In the genomic region with DNA sequence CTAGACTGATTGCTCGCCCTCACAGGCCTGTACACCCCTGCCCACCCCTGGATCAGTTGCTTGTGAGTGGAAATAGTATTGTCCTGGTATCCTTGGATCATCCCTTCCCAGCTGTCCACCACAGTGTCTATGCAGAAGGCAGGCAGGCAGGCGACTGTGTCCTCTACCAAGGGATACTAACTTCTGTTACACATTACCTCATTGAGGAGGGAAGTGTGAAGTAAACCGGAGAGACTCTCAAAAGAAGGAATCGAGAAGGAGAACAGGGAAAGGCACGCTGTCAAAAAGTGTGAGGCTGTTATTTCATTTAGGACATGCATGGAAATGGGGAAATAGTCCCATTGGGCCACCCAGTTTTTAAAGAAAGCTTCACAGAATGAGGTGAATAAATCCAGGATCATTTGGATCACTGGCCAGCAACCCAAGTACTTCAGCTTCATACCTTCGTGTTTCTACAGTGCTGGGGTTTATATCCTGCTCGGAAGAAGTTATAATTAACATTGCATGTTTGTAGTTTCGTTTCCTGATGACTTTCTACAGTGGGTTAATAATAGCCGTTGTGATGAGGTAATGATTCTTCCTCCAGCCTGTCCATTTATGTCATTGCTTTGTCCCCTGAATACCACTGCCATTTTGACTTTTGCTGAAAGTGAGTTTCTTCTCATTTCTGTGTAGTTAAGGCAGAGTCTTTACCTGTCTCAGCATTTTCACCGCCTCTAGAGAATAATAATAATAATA, we compare ENCODE assay signal across 13 mouse cellular contexts.
A peak's percentile ranks its signal among the peaks of the same experiment; 100 is the strongest.
DNase-seq lines count a peak whose midpoint lies in the region; ATAC-seq and TF ChIP-seq lines count a peak whose summit lies in the region.
"Had no signal": no experiment of that assay in that cellular context is flagged by ENCODE, and none has a peak within 500 bp of the region (broad histone marks: within the 10 kb centered on the region; RNA-seq: fewer than 3 reads in every experiment).

No protein-coding gene starts in this region.

- H3K9ac ChIP-seq in heart, embryonic 12.5 days, result no peak overlapping the region
- no peak overlapping the region for H3K9ac ChIP-seq in lung, postnatal 0 days (replicated peaks; ENCODE audit: low read depth)
- no peak overlapping the region for H3K9ac ChIP-seq in heart, postnatal 0 days (replicated peaks; ENCODE audit: low read depth, low read length)
- no peak overlapping the region for H3K9ac ChIP-seq in hindbrain, embryonic 11.5 days (ENCODE audit: low read depth, low read length)
- H3K9ac ChIP-seq: hindbrain, embryonic 12.5 days; liver, embryonic 14.5 days had no signal

- TF ChIP-seq POLR2A in lung, adult 2 months (IDR thresholded peaks at IDR 0.05; ENCODE audit: borderline replicate concordance, extremely low read depth, low read depth, low read length), result no peak

- 68% methylated on average over 10 of the region's 10 CpGs for WGBS in heart, embryonic 12.5 days
- 56% methylated on average over 10 of the region's 10 CpGs for whole genome bisulfite sequencing in lung, postnatal 0 days
- whole genome bisulfite sequencing in lung, adult 2 months, result 36% methylated on average over 10 of the region's 10 CpGs
- WGBS in heart, postnatal 0 days, result 46% methylated on average over 10 of the region's 10 CpGs
- WGBS in hindbrain, embryonic 11.5 days, result 87% methylated on average over 10 of the region's 10 CpGs

- no peak for TF ChIP-seq EP300 in lung, postnatal 0 days (IDR thresholded peaks at IDR 0.05)
- TF ChIP-seq EP300 in heart, postnatal 0 days (IDR thresholded peaks at IDR 0.05; ENCODE audit: low read depth), result no peak

- peak; percentile 33 for DNase-seq in heart, adult 8-10 months (ENCODE audit: low spot score)
- peak; percentile 31 for DNase-seq in lung, postnatal 0 days (ENCODE audit: low spot score)
- DNase-seq in lung, adult 2 months, result no peak
- peak; percentile 63 for DNase-seq in heart, postnatal 0 days (ENCODE audit: low spot score)
- DNase-seq in left cerebral cortex, postnatal 14 days (ENCODE audit: low spot score in 2 of 2), result no peak
- no peak for DNase-seq in hindbrain, embryonic 11.5 days (ENCODE audit: low spot score)
- DNase-seq: right cerebral cortex, postnatal 14 days; thymus, postnatal 25 days had no signal

- H3K4me1 ChIP-seq in heart, embryonic 12.5 days (replicated peaks), result peaks cover 10% of the 10 kb centered on the region; the same call in 1 of the 2 replicates
- no peaks in the 10 kb centered on the region for H3K4me1 ChIP-seq in lung, postnatal 0 days (ENCODE audit: insufficient read depth, low read depth, low read length)
- H3K4me1 ChIP-seq in lung, adult 2 months (ENCODE audit: control insufficient read depth, insufficient read depth, low read length), result peaks cover 2% of the 10 kb centered on the region; the same call in 1 of the 2 replicates
- H3K4me1 ChIP-seq in heart, postnatal 0 days (ENCODE audit: control insufficient read depth, insufficient read depth), result peaks cover 15% of the 10 kb centered on the region; the same call in 1 of the 2 replicates
- H3K4me1 ChIP-seq in hindbrain, embryonic 11.5 days (replicated peaks; ENCODE audit: control insufficient read depth, insufficient read depth, low read length), result no peaks in the 10 kb centered on the region
- H3K4me1 ChIP-seq: hindbrain, embryonic 12.5 days had no signal

- no peak overlapping the region for H3K4me3 ChIP-seq in heart, embryonic 12.5 days
- no peak overlapping the region for H3K4me3 ChIP-seq in lung, postnatal 0 days (ENCODE audit: low read depth, low read length)
- no peak overlapping the region for H3K4me3 ChIP-seq in lung, adult 2 months (replicated peaks; ENCODE audit: extremely low read depth, low read depth, low read length)
- no peak overlapping the region for H3K4me3 ChIP-seq in heart, postnatal 0 days (ENCODE audit: low read depth, low read length)
- no peak overlapping the region for H3K4me3 ChIP-seq in hindbrain, embryonic 11.5 days (ENCODE audit: low read depth, low read length)
- H3K4me3 ChIP-seq: hindbrain, embryonic 12.5 days had no signal

- no peaks in the 10 kb centered on the region for H3K27me3 ChIP-seq in heart, embryonic 12.5 days (replicated peaks)
- H3K27me3 ChIP-seq in lung, postnatal 0 days (replicated peaks; ENCODE audit: insufficient read depth, low read length), result no peaks in the 10 kb centered on the region
- H3K27me3 ChIP-seq in heart, postnatal 0 days (ENCODE audit: control insufficient read depth, insufficient read depth, low read length), result no peaks in the 10 kb centered on the region
- H3K27me3 ChIP-seq in hindbrain, embryonic 11.5 days (ENCODE audit: control insufficient read depth, insufficient read depth, low read length), result no peaks in the 10 kb centered on the region
- H3K27me3 ChIP-seq: hindbrain, embryonic 12.5 days had no signal

- no peak for ATAC-seq in heart, embryonic 12.5 days (ENCODE audit: insufficient number of reproducible peaks, low FRiP score)
- peak; percentile 71 for ATAC-seq in lung, postnatal 0 days
- peak; percentile 91 for ATAC-seq in heart, postnatal 0 days (ENCODE audit: insufficient read depth, low read depth)
- peak; percentile 89 for ATAC-seq in neutrophil, adult 5-6 weeks (ENCODE audit: extremely low read depth, insufficient number of reproducible peaks, low FRiP score, poor library complexity, severe bottlenecking)
- no peak for ATAC-seq in hindbrain, embryonic 11.5 days (ENCODE audit: low FRiP score)

- TF ChIP-seq CTCF in lung, postnatal 0 days (IDR thresholded peaks at IDR 0.05), result no peak
- TF ChIP-seq CTCF in lung, adult 2 months (IDR thresholded peaks at IDR 0.05; ENCODE audit: insufficient read depth, low read length), result no peak
- TF ChIP-seq CTCF in heart, postnatal 0 days (IDR thresholded peaks at IDR 0.05; ENCODE audit: low read depth), result no peak

- H3K36me3 ChIP-seq in heart, embryonic 12.5 days, result no peaks in the 10 kb centered on the region
- no peaks in the 10 kb centered on the region for H3K36me3 ChIP-seq in lung, postnatal 0 days (ENCODE audit: insufficient read depth, low read length)
- no peaks in the 10 kb centered on the region for H3K36me3 ChIP-seq in heart, postnatal 0 days (replicated peaks; ENCODE audit: control insufficient read depth, insufficient read depth, low read length)
- no peaks in the 10 kb centered on the region for H3K36me3 ChIP-seq in hindbrain, embryonic 11.5 days (ENCODE audit: control insufficient read depth, insufficient read depth, low read length)
- H3K36me3 ChIP-seq: hindbrain, embryonic 12.5 days had no signal

- intact Hi-C loops in left cerebral cortex, postnatal 14 days (cut with DNase I), result no loop called here

- no peak overlapping the region for H3K4me2 ChIP-seq in heart, embryonic 12.5 days
- H3K4me2 ChIP-seq in lung, postnatal 0 days (replicated peaks; ENCODE audit: low read depth, low read length), result no peak overlapping the region
- H3K4me2 ChIP-seq in heart, postnatal 0 days (ENCODE audit: low read depth, low read length), result no peak overlapping the region; the same call in 1 of the 2 replicates
- H3K4me2 ChIP-seq in hindbrain, embryonic 11.5 days (replicated peaks; ENCODE audit: low read depth, low read length), result no peak overlapping the region
- H3K4me2 ChIP-seq: hindbrain, embryonic 12.5 days had no signal

- no peaks in the 10 kb centered on the region for H3K9me3 ChIP-seq in heart, embryonic 12.5 days (replicated peaks)
- no peaks in the 10 kb centered on the region for H3K9me3 ChIP-seq in lung, postnatal 0 days (ENCODE audit: low read length)
- H3K9me3 ChIP-seq in heart, postnatal 0 days (replicated peaks; ENCODE audit: control insufficient read depth, low read length), result no peaks in the 10 kb centered on the region
- H3K9me3 ChIP-seq in hindbrain, embryonic 11.5 days (ENCODE audit: control insufficient read depth, low read length), result no peaks in the 10 kb centered on the region
- H3K9me3 ChIP-seq: hindbrain, embryonic 12.5 days had no signal

- H3K27ac ChIP-seq in heart, embryonic 12.5 days (ENCODE audit: poor library complexity, severe bottlenecking), result no peak overlapping the region; the same call in 1 of the 2 replicates
- H3K27ac ChIP-seq in lung, postnatal 0 days (ENCODE audit: low read length), result no peak overlapping the region
- peak overlapping the region; percentile 90 for H3K27ac ChIP-seq in heart, postnatal 0 days (ENCODE audit: low read depth)
- H3K27ac ChIP-seq in hindbrain, embryonic 11.5 days (ENCODE audit: low read depth, low read length), result no peak overlapping the region
- H3K27ac ChIP-seq: hindbrain, embryonic 12.5 days; kidney, postnatal 0 days; liver, embryonic 14.5 days had no signal

Comparison
In these comparisons a context has a peak if more than half of its experiments do, and no peak if none do; other contexts are left out.
1. DNase-seq: peak in heart, adult 8-10 months (single experiment), lung, postnatal 0 days (single experiment) and heart, postnatal 0 days (single experiment); none in lung, adult 2 months (single experiment), left cerebral cortex, postnatal 14 days (0 of 2) and hindbrain, embryonic 11.5 days (single experiment).
2. ATAC-seq: peak in lung, postnatal 0 days (single experiment), heart, postnatal 0 days (single experiment) and neutrophil, adult 5-6 weeks (single experiment); none in heart, embryonic 12.5 days (single experiment) and hindbrain, embryonic 11.5 days (single experiment).